Comparison of ENCODE assay signal across 11 mouse cellular contexts in the genomic region with DNA sequence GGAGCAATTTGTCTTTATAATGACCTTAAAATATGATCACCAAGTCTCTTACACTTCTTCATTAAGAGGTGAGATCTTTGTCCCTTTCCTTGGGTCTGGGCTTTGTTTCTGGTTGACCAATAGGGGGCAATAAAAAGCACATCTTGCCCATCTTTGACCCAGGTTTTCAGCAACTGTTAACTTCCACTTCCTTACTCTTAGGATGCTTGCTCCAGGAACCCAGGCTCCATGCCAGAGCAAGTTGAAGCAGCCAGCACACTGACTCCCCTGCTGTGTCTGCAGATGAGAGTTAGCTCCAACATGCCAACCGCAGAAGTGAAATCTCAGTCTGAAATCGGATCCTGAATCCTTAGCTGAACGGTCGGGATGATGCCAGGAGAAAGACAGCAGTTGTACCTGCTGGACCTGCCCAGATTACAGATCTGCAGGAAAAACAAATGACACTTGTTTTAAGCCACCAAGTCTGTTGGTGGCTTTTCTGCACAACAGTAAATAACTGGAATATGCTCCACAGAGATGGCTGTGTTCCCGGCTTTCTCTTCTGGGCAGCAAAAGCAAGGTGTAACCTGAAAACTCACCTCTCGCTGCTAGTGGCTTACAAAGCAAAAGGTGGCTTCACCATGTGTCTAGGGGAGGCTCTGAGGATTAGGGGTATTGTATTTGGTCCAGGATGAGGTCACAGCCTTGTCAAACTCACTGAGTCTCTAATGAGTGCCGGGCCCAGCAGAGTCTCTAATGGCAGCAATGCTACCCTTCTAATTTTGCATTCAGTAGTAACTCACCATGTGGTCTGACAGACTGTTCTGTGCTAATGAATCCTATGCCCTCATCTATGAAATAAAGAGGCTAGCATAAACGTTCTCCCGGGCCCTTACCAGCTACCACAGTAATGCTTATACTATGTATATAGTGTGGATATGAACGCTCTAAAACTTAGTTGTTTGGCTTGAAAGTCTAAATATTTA.
DNase-seq lines count a peak whose midpoint lies in the region; ATAC-seq and TF ChIP-seq lines count a peak whose summit lies in the region.
"Had no signal": no experiment of that assay in that cellular context is flagged by ENCODE, and none has a peak within 500 bp of the region (broad histone marks: within the 10 kb centered on the region; RNA-seq: fewer than 3 reads in every experiment).

No protein-coding gene starts in this region.

- TF ChIP-seq CTCF in stomach, postnatal 0 days (IDR thresholded peaks at IDR 0.05; ENCODE audit: low read depth), result peak; percentile 36; the same call in 1 of the 2 replicates
- TF ChIP-seq CTCF in thymus, adult 2 months (IDR thresholded peaks at IDR 0.05; ENCODE audit: borderline replicate concordance, control insufficient read depth, extremely low read depth, insufficient read depth, low read length, poor library complexity), result no peak

- TF ChIP-seq EP300 in stomach, postnatal 0 days (optimal IDR thresholded peaks at IDR 0.05), result no peak

- H3K27ac ChIP-seq in embryonic facial prominence, embryonic 11.5 days (replicated peaks; ENCODE audit: low read depth, low read length), result no peak overlapping the region
- H3K27ac ChIP-seq in embryonic facial prominence, embryonic 10.5 days (replicated peaks), result no peak overlapping the region
- 0 out of 2 replicates have a peak overlapping the region, but pooled peaks have one; percentile 11 for H3K27ac ChIP-seq in forebrain, embryonic 12.5 days
- H3K27ac ChIP-seq in stomach, postnatal 0 days (replicated peaks), result no peak overlapping the region
- H3K27ac ChIP-seq in thymus, adult 2 months (ENCODE audit: control insufficient read depth, insufficient read depth, low read length), result no peak overlapping the region
- H3K27ac ChIP-seq: heart, embryonic 15.5 days had no signal

- 72% methylated on average over 10 of the region's 10 CpGs for WGBS in embryonic facial prominence, embryonic 11.5 days
- 78% methylated on average over 10 of the region's 10 CpGs for WGBS in embryonic facial prominence, embryonic 10.5 days
- 52% methylated on average over 10 of the region's 10 CpGs for WGBS in forebrain, embryonic 12.5 days
- WGBS in stomach, postnatal 0 days, result 59% methylated on average over 10 of the region's 10 CpGs
- 87% methylated on average over 10 of the region's 10 CpGs for WGBS in thymus, adult 2 months

- no peak for TF ChIP-seq POLR2A in thymus, adult 2 months (IDR thresholded peaks at IDR 0.05; ENCODE audit: control insufficient read depth, extremely low read depth, insufficient read depth, low read length, poor library complexity)

- H3K9me3 ChIP-seq in embryonic facial prominence, embryonic 11.5 days (replicated peaks; ENCODE audit: control insufficient read depth, low read length), result no peaks in the 10 kb centered on the region
- no peaks in the 10 kb centered on the region for H3K9me3 ChIP-seq in embryonic facial prominence, embryonic 10.5 days
- no peaks in the 10 kb centered on the region for H3K9me3 ChIP-seq in forebrain, embryonic 12.5 days
- H3K9me3 ChIP-seq in stomach, postnatal 0 days (ENCODE audit: control insufficient read depth, low read length), result no peaks in the 10 kb centered on the region
- H3K9me3 ChIP-seq: heart, embryonic 15.5 days had no signal

- no peak for DNase-seq in embryonic facial prominence, embryonic 11.5 days (ENCODE audit: low spot score)
- no peak for DNase-seq in embryonic facial prominence, embryonic 10.5 days (ENCODE audit: low spot score)
- DNase-seq in right cerebral cortex, postnatal 14 days, result peak; percentile 11
- DNase-seq in right cerebral cortex, postnatal 36 days (ENCODE audit: low spot score in 2 of 2), result no peak
- DNase-seq in stomach, postnatal 0 days (ENCODE audit: low spot score), result no peak
- DNase-seq in thymus, adult 2 months, result no peak
- no peak for DNase-seq in kidney, adult 18-20 months
- DNase-seq: liver, postnatal 0 days had no signal

- H3K4me2 ChIP-seq in embryonic facial prominence, embryonic 11.5 days (ENCODE audit: low read depth, low read length), result no peak overlapping the region
- H3K4me2 ChIP-seq in forebrain, embryonic 12.5 days, result no peak overlapping the region
- no peak overlapping the region for H3K4me2 ChIP-seq in stomach, postnatal 0 days (replicated peaks; ENCODE audit: low read depth)
- H3K4me2 ChIP-seq: heart, embryonic 15.5 days had no signal

- ATAC-seq in embryonic facial prominence, embryonic 11.5 days (replicated peaks; ENCODE audit: insufficient number of reproducible peaks, low FRiP score, low TSS enrichment, low read depth), result 0 out of 2 replicates have a peak, but pooled peaks have one; percentile 34
- peak; percentile 76 for ATAC-seq in forebrain, embryonic 12.5 days (ENCODE audit: low FRiP score)
- no peak for ATAC-seq in stomach, postnatal 0 days (ENCODE audit: low FRiP score, low TSS enrichment)
- ATAC-seq: liver, postnatal 0 days had no signal

- H3K27me3 ChIP-seq in embryonic facial prominence, embryonic 11.5 days (ENCODE audit: control insufficient read depth, insufficient read depth, low read length), result no peaks in the 10 kb centered on the region
- no peaks in the 10 kb centered on the region for H3K27me3 ChIP-seq in embryonic facial prominence, embryonic 10.5 days (replicated peaks; ENCODE audit: low read depth, poor library complexity, severe bottlenecking)
- H3K27me3 ChIP-seq in forebrain, embryonic 12.5 days, result no peaks in the 10 kb centered on the region
- H3K27me3 ChIP-seq in stomach, postnatal 0 days (ENCODE audit: control insufficient read depth, insufficient read depth, low read length), result no peaks in the 10 kb centered on the region
- H3K27me3 ChIP-seq in thymus, adult 2 months (ENCODE audit: control insufficient read depth, insufficient read depth, low read length), result no peaks in the 10 kb centered on the region
- H3K27me3 ChIP-seq: heart, embryonic 15.5 days had no signal

- H3K4me1 ChIP-seq in embryonic facial prominence, embryonic 11.5 days (ENCODE audit: control insufficient read depth, insufficient read depth, low read length), result no peaks in the 10 kb centered on the region
- no peaks in the 10 kb centered on the region for H3K4me1 ChIP-seq in embryonic facial prominence, embryonic 10.5 days
- H3K4me1 ChIP-seq in forebrain, embryonic 12.5 days, result peaks cover 3% of the 10 kb centered on the region; the same call in 1 of the 2 replicates
- H3K4me1 ChIP-seq in stomach, postnatal 0 days (replicated peaks; ENCODE audit: control insufficient read depth, insufficient read depth), result no peaks in the 10 kb centered on the region
- H3K4me1 ChIP-seq in thymus, adult 2 months (replicated peaks; ENCODE audit: control insufficient read depth, insufficient read depth, low read length), result no peaks in the 10 kb centered on the region
- H3K4me1 ChIP-seq: heart, embryonic 15.5 days had no signal

- H3K36me3 ChIP-seq in embryonic facial prominence, embryonic 11.5 days (replicated peaks; ENCODE audit: control insufficient read depth, insufficient read depth, low read depth, low read length), result no peaks in the 10 kb centered on the region
- H3K36me3 ChIP-seq in embryonic facial prominence, embryonic 10.5 days (replicated peaks), result no peaks in the 10 kb centered on the region
- no peaks in the 10 kb centered on the region for H3K36me3 ChIP-seq in forebrain, embryonic 12.5 days (replicated peaks)
- H3K36me3 ChIP-seq in stomach, postnatal 0 days (ENCODE audit: control insufficient read depth, insufficient read depth, low read length), result no peaks in the 10 kb centered on the region
- H3K36me3 ChIP-seq in thymus, adult 2 months (ENCODE audit: control insufficient read depth, insufficient read depth, low read length), result no peaks in the 10 kb centered on the region
- H3K36me3 ChIP-seq: heart, embryonic 15.5 days had no signal

- no peak overlapping the region for H3K4me3 ChIP-seq in embryonic facial prominence, embryonic 11.5 days (ENCODE audit: low read depth, low read length)
- no peak overlapping the region for H3K4me3 ChIP-seq in embryonic facial prominence, embryonic 10.5 days
- no peak overlapping the region for H3K4me3 ChIP-seq in forebrain, embryonic 12.5 days (replicated peaks)
- H3K4me3 ChIP-seq in stomach, postnatal 0 days (ENCODE audit: low read depth, low read length), result no peak overlapping the region
- no peak overlapping the region for H3K4me3 ChIP-seq in thymus, adult 2 months (ENCODE audit: control insufficient read depth, insufficient read depth, low read length)
- H3K4me3 ChIP-seq: heart, embryonic 15.5 days; myocyte had no signal

- H3K9ac ChIP-seq in embryonic facial prominence, embryonic 11.5 days (replicated peaks; ENCODE audit: low read length), result no peak overlapping the region
- H3K9ac ChIP-seq in forebrain, embryonic 12.5 days, result no peak overlapping the region
- no peak overlapping the region for H3K9ac ChIP-seq in stomach, postnatal 0 days (ENCODE audit: low read length)
- H3K9ac ChIP-seq: heart, embryonic 15.5 days; liver, postnatal 0 days had no signal
